ENCODE assay signal across 31 mouse cellular contexts in the genomic region with DNA sequence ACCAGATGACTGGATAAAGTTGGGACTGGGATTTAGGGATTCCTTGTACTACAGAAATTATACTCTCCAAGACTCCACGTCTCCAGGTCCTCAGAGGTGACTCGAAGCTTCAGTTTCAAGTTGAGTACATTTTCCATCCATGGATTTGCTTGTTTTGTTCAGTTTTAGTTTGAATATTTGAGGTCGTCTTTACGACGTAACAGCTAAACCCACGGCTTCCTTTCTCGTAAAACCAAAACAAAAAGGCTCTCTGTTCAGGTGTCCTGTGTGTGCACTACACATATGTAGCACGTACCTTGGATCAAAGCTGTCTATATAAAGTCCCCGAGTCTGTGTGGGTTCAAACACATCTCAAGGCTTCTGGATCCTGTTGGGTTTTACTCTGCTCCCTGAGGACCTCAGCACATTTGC. TPM values are rescaled to one million over a fixed set of nuclear protein-coding genes. Genes with fewer than 3 reads are reported as not detected.
A peak's percentile ranks its signal among the peaks of the same experiment; 100 is the strongest.
DNase-seq lines count a peak whose midpoint lies in the region; ATAC-seq lines count a peak whose summit lies in the region.
"Had no signal": no experiment of that assay in that cellular context is flagged by ENCODE, and none has a peak within 500 bp of the region (broad histone marks: within the 10 kb centered on the region; RNA-seq: fewer than 3 reads in every experiment).

No protein-coding gene starts in this region.

- no peaks in the 10 kb centered on the region for H3K27me3 ChIP-seq in splenic B cell, adult 2 months (ENCODE audit: control insufficient read depth, insufficient read depth, low read length, poor library complexity, severe bottlenecking)
- H3K27me3 ChIP-seq: embryonic facial prominence, embryonic 13.5 days; forebrain, embryonic 13.5 days; heart, embryonic 15.5 days; intestine, embryonic 15.5 days; liver, embryonic 15.5 days; lung, embryonic 15.5 days had no signal

- peak; percentile 41 for ATAC-seq in CD4-positive, CD25-positive, alpha-beta regulatory T cell, adult 4 months
- peak; percentile 47 for ATAC-seq in activated CD4-positive, CD25-positive, alpha-beta regulatory T cell, adult 4 months
- ATAC-seq: forebrain, embryonic 13.5 days; intestine, embryonic 15.5 days had no signal

- intact Hi-C loops in left cerebral cortex, postnatal 25 days (cut with DNase I), result no loop called here

- DNase-seq in splenic B cell, adult 2 months (ENCODE audit: low read depth, low spot score), result peak; percentile 4
- peak; percentile 27 to 34 for DNase-seq in thymus, postnatal 36 days
- DNase-seq in cerebellum, adult 11-12 months, result no peak
- DNase-seq in left cerebral cortex, postnatal 25 days (ENCODE audit: low spot score in 2 of 2), result no peak
- DNase-seq in natural killer cell, adult 2 months (ENCODE audit: low spot score in 2 of 2), result no peak
- DNase-seq: adrenal gland, adult 2 months; B cell, adult 2 months; cerebellum, adult 18-20 months; cerebellum, postnatal 25 days; embryo, embryonic 11 days; heart, postnatal 36 days; kidney, adult 9 months; kidney, postnatal 36 days; liver had no signal

- H3K36me3 ChIP-seq in splenic B cell, adult 2 months (ENCODE audit: control insufficient read depth, insufficient read depth, low read length, poor library complexity, severe bottlenecking), result no peaks in the 10 kb centered on the region
- H3K36me3 ChIP-seq: embryonic facial prominence, embryonic 13.5 days; heart, embryonic 15.5 days; intestine, embryonic 15.5 days; liver, embryonic 15.5 days; lung, embryonic 15.5 days had no signal

RNA-seq across cellular contexts. Expression of a gene that starts 22.0 kb away (rescaled TPM):
- polyA plus RNA-seq in CD4-positive, CD25-positive, alpha-beta regulatory T cell, adult 4 months (2017; shearing (Covaris generic)), result 100 to 1,000 TPM; 274 to 291 TPM
- polyA plus RNA-seq in activated CD4-positive, CD25-positive, alpha-beta regulatory T cell, adult 4 months (2017; shearing (Covaris generic)), result 100 to 1,000 TPM; 242 to 284 TPM
- total RNA-seq in left cerebral cortex, postnatal 25 days (2021), result not detected
- total RNA-seq: adrenal gland, adult 2 months; ES-E14; gastrocnemius, adult 8-10 months; left cerebral cortex, postnatal 14 days had no signal
- polyA plus RNA-seq: embryonic facial prominence, embryonic 13.5 days; erythroblast, embryonic 14.5 days; forebrain, embryonic 13.5 days; gonadal fat pad, adult 2 months; hindbrain, embryonic 14.5 days; intestine, embryonic 15.5 days; liver, embryonic 15.5 days; midbrain, embryonic 11.5 days; neural tube, embryonic 11.5 days; testis, adult 2 months had no signal

Comparison
In these comparisons a context has a peak if more than half of its experiments do, and no peak if none do; other contexts are left out.
1. DNase-seq: peak in splenic B cell, adult 2 months (single experiment) and thymus, postnatal 36 days (2 of 2); none in cerebellum, adult 11-12 months (single experiment), left cerebral cortex, postnatal 25 days (0 of 2) and natural killer cell, adult 2 months (0 of 2).